Mouse (Mus musculus): ENCODE data around the gene Trcg1.
"Not testable (repeated sequence)": the region's sequence is repeated elsewhere in the genome, so short reads cannot be mapped to it uniquely, and the experiment has no call there.

GRCm38 (mm10) chr9:57203571-57203970 is 32.8 kb upstream of the Trcg1 start:
- not testable (repeated sequence) for TF ChIP-seq POLR2A (IDR thresholded peaks at IDR 0.05; ENCODE audit: extremely low read depth, insufficient read depth, low read length); CTCF (IDR thresholded peaks at IDR 0.05; ENCODE audit: low read depth, low read length)
